Mouse (Mus musculus): ENCODE results near the gene Nup98.

- no peak for TF ChIP-seq CTCF (IDR thresholded peaks at IDR 0.05; ENCODE audit: control insufficient read depth, insufficient read depth, insufficient read length)
- no peak for TF ChIP-seq CEBPB (IDR thresholded peaks at IDR 0.05; ENCODE audit: low read depth)
Observed at GRCm38 (mm10) chr7:102099760-102100661, 110.0 kb downstream of the Nup98 start.

All from C2C12 (cell line).